In genomic region chr9:110997245-110997644, GRCm38 (mm10) we compare ENCODE assay signal across 9 mouse cellular contexts. TPM values are rescaled to one million over a fixed set of nuclear protein-coding genes. Genes with fewer than 3 reads are reported as not detected.
DNase-seq lines count a peak whose midpoint lies in the region; ATAC-seq and TF ChIP-seq lines count a peak whose summit lies in the region.
"Had no signal": no experiment of that assay in that cellular context is flagged by ENCODE, and none has a peak within 500 bp of the region (broad histone marks: within the 10 kb centered on the region; RNA-seq: fewer than 3 reads in every experiment).

No protein-coding gene starts in this region.

- no peaks in the 10 kb centered on the region for H3K4me1 ChIP-seq in forebrain, embryonic 11.5 days (replicated peaks; ENCODE audit: control insufficient read depth, insufficient read depth, low read length)
- H3K4me1 ChIP-seq in forebrain, embryonic 15.5 days, result no peaks in the 10 kb centered on the region
- peaks cover 13% of the 10 kb centered on the region for H3K4me1 ChIP-seq in heart, adult 2 months (ENCODE audit: control insufficient read depth, insufficient read depth, low read length)
- H3K4me1 ChIP-seq: neural tube, embryonic 12.5 days had no signal

- no peaks in the 10 kb centered on the region for H3K36me3 ChIP-seq in forebrain, embryonic 11.5 days (ENCODE audit: control insufficient read depth, insufficient read depth, low read length)
- no peaks in the 10 kb centered on the region for H3K36me3 ChIP-seq in forebrain, embryonic 15.5 days
- no peaks in the 10 kb centered on the region for H3K36me3 ChIP-seq in heart, adult 2 months (ENCODE audit: control insufficient read depth, insufficient read depth, low read length)
- H3K36me3 ChIP-seq: neural tube, embryonic 12.5 days had no signal

- peak; percentile 99 for TF ChIP-seq EP300 in heart, adult 2 months (IDR thresholded peaks at IDR 0.05; ENCODE audit: insufficient read depth, low read depth, low read length)

- no peak for TF ChIP-seq POLR2A in heart, adult 2 months (IDR thresholded peaks at IDR 0.05; ENCODE audit: insufficient read depth, low read depth, low read length)

- intact Hi-C loops in heart, adult 2 months (cut with DNase I), result loop anchor here (1.0 to 5.0 kb wide), 3 partner anchors 75 to 255 kb away; no protein-coding TSS in a partner anchor

- peak; percentile 43; the same call in 1 of the 2 replicates for ATAC-seq in forebrain, embryonic 11.5 days (replicated peaks; ENCODE audit: low FRiP score)
- ATAC-seq in forebrain, embryonic 15.5 days (replicated peaks), result no peak

- H3K27ac ChIP-seq in forebrain, embryonic 11.5 days (ENCODE audit: low read depth, low read length), result no peak overlapping the region
- H3K27ac ChIP-seq in forebrain, embryonic 15.5 days (replicated peaks), result no peak overlapping the region
- H3K27ac ChIP-seq in heart, adult 2 months, result no peak overlapping the region
- H3K27ac ChIP-seq: neural tube, embryonic 12.5 days had no signal

- WGBS in forebrain, embryonic 11.5 days, result 2% methylated on average over 5 of the region's 5 CpGs
- 5% methylated on average over 5 of the region's 5 CpGs for WGBS in forebrain, embryonic 15.5 days
- under 1% methylated on average over 5 of the region's 5 CpGs for WGBS in heart, adult 2 months

- H3K79me2 ChIP-seq in heart, adult 2 months (replicated peaks; ENCODE audit: control insufficient read depth, insufficient read depth, low read length), result no peaks in the 10 kb centered on the region

- no peak overlapping the region for H3K9ac ChIP-seq in forebrain, embryonic 11.5 days (ENCODE audit: low read length)
- no peak overlapping the region for H3K9ac ChIP-seq in forebrain, embryonic 15.5 days (replicated peaks)
- H3K9ac ChIP-seq in heart, adult 2 months (ENCODE audit: low read depth, low read length), result no peak overlapping the region
- H3K9ac ChIP-seq: neural tube, embryonic 12.5 days had no signal

- peak; percentile 93 for TF ChIP-seq CTCF in heart, adult 2 months (IDR thresholded peaks at IDR 0.05)

- no peaks in the 10 kb centered on the region for H3K9me3 ChIP-seq in forebrain, embryonic 11.5 days (ENCODE audit: control insufficient read depth, low read length)
- H3K9me3 ChIP-seq in forebrain, embryonic 15.5 days, result no peaks in the 10 kb centered on the region
- H3K9me3 ChIP-seq: neural tube, embryonic 12.5 days had no signal

- no peak overlapping the region for H3K4me2 ChIP-seq in forebrain, embryonic 11.5 days (ENCODE audit: low read depth, low read length, severe bottlenecking)
- H3K4me2 ChIP-seq in forebrain, embryonic 15.5 days (replicated peaks), result no peak overlapping the region
- H3K4me2 ChIP-seq: neural tube, embryonic 12.5 days had no signal

- H3K4me3 ChIP-seq in forebrain, embryonic 11.5 days (ENCODE audit: low read depth, low read length), result no peak overlapping the region
- no peak overlapping the region for H3K4me3 ChIP-seq in forebrain, embryonic 15.5 days
- no peak overlapping the region for H3K4me3 ChIP-seq in heart, adult 2 months
- H3K4me3 ChIP-seq: neural tube, embryonic 12.5 days had no signal

- H3K27me3 ChIP-seq in forebrain, embryonic 11.5 days (ENCODE audit: control insufficient read depth, insufficient read depth, low read length), result no peaks in the 10 kb centered on the region
- H3K27me3 ChIP-seq in forebrain, embryonic 15.5 days, result no peaks in the 10 kb centered on the region
- no peaks in the 10 kb centered on the region for H3K27me3 ChIP-seq in heart, adult 2 months (ENCODE audit: control insufficient read depth, insufficient read depth, low read length)
- H3K27me3 ChIP-seq: neural tube, embryonic 12.5 days had no signal

- DNase-seq in forebrain, embryonic 11.5 days (ENCODE audit: low spot score), result peak; percentile 74
- peak; percentile 95 for DNase-seq in ZHBTc4 (ENCODE audit: low read depth, low spot score)
- peak; percentile 38 to 70 for DNase-seq in cerebellum, postnatal 25 days
- peak; percentile 68 to 76 for DNase-seq in heart, adult 2 months
- DNase-seq in layer of hippocampus, adult 9-10 months (ENCODE audit: low spot score), result peak; percentile 71
- peak; percentile 92 for DNase-seq in lung, postnatal 10 days
- DNase-seq in right cerebral cortex, postnatal 4 days, result peak; percentile 58

RNA-seq across cellular contexts. Expression of gene Rtp3, which starts 6.9 kb away (rescaled TPM):
- not detected in 2 replicates for polyA plus RNA-seq in forebrain, embryonic 11.5 days (2014; fragmentation: Nextera tagmentation; extraction: Ambion mirVana)
- polyA plus RNA-seq in forebrain, embryonic 15.5 days (2015; fragmentation: Nextera tagmentation; extraction: Ambion mirVana), result not detected in 2 replicates
- total RNA-seq in heart, adult 2 months (2021), result 1 to 10 TPM; 3.5 to 3.8 TPM
- 7.9 and 12.4 TPM in 2 replicates for polyA plus RNA-seq in heart, adult 2 months (2012; rRNA removed)
- polyA plus RNA-seq: neural tube, embryonic 12.5 days had no signal

RNA-seq across cellular contexts. Expression of gene Ltf, which starts 21.8 kb away (rescaled TPM):
- polyA plus RNA-seq in forebrain, embryonic 11.5 days (2014; fragmentation: Nextera tagmentation; extraction: Ambion mirVana), result 0.61 and 0.89 TPM in 2 replicates
- polyA plus RNA-seq in forebrain, embryonic 15.5 days (2015; fragmentation: Nextera tagmentation; extraction: Ambion mirVana), result 0.64 and 0.70 TPM in 2 replicates
- total RNA-seq in heart, adult 2 months (2021), result not detected
- 0.32 and 20.1 TPM in 2 replicates for polyA plus RNA-seq in heart, adult 2 months (2012; rRNA removed)

RNA-seq across cellular contexts. Expression of gene Lrrc2, which starts 45.9 kb away (rescaled TPM):
- 0.27 TPM in 1 of 2 replicates, not detected in the other for polyA plus RNA-seq in forebrain, embryonic 11.5 days (2014; fragmentation: Nextera tagmentation; extraction: Ambion mirVana)
- polyA plus RNA-seq in forebrain, embryonic 15.5 days (2015; fragmentation: Nextera tagmentation; extraction: Ambion mirVana), result 0.13 and 0.36 TPM in 2 replicates
- 100 to 1,000 TPM; 223 to 289 TPM for total RNA-seq in heart, adult 2 months (2021)
- 57.3 and 69.4 TPM in 2 replicates for polyA plus RNA-seq in heart, adult 2 months (2012; rRNA removed)

RNA-seq across cellular contexts. Expression of gene Tdgf1, which starts 51.3 kb away (rescaled TPM):
- polyA plus RNA-seq in forebrain, embryonic 11.5 days (2014; fragmentation: Nextera tagmentation; extraction: Ambion mirVana), result not detected in 2 replicates
- polyA plus RNA-seq in forebrain, embryonic 15.5 days (2015; fragmentation: Nextera tagmentation; extraction: Ambion mirVana), result not detected in 2 replicates
- total RNA-seq in heart, adult 2 months (2021), result not detected
- not detected in 2 replicates for polyA plus RNA-seq in heart, adult 2 months (2012; rRNA removed)
- polyA plus RNA-seq: neural tube, embryonic 12.5 days had no signal

Comparison
In these comparisons a context has a peak if more than half of its experiments do, and no peak if none do; other contexts are left out.
1. RNA of gene Lrrc2, which starts 45.9 kb away (polyA plus RNA-seq): 57.3 to 69.4 TPM in heart, adult 2 months; 0.13 to 0.36 TPM in forebrain, embryonic 15.5 days and 0.27 TPM in forebrain, embryonic 11.5 days; every median in the first group is over 10 times any median in the second.
2. Peak in every context shown above with its lines, with median percentiles within 50 percentile points of each other: DNase-seq.